Mouse (Mus musculus) ES-Bruce4 (cell line): ENCODE data around the gene Car9.

Experiments
- CTCF ChIP-seq: IDR thresholded peaks from one replicate; pipeline ENCODE4 v1.8.1; 2011; ENCODE audit warnings: low read depth, low read length
- POLR2A ChIP-seq: IDR thresholded peaks from one replicate; pipeline ENCODE4 v1.8.1; 2011; ENCODE audit warnings: low read length; ENCODE audit not compliant: insufficient read depth

DNA sequence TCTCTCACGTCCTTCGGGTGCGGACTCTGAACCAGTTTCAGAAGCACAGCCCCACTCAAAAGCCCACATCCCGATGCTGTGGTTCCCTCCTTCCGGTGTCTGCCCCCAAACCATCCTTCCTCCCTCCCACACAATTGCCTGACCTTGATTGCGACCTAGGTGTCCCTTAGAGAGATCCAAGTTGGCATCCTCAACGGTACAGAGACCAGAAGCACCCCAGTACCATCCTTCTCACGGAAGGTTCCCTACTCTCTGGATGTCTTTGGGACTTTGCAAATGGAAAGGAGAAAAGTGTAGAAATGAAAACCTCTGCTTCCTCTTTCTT, 28.3 kb upstream of the Car9 start:
- no peak for TF ChIP-seq POLR2A
- no peak for TF ChIP-seq CTCF
